Mouse (Mus musculus): Measurements from ENCODE around the gene Klf13. TPM values are rescaled to one million over a fixed set of nuclear protein-coding genes. Genes with fewer than 3 reads are reported as not detected.

Gene Klf13
- polyA plus RNA-seq, 1 experiment from 2014 or later, result 32.3 TPM

- no peak overlapping the region for H3K4me3 ChIP-seq (replicated peaks)
- no peaks in the 10 kb centered on the region for H3K27me3 ChIP-seq (replicated peaks)
- no peaks in the 10 kb centered on the region for H3K36me3 ChIP-seq
- 53% methylated on average over 8 of the region's 8 CpGs for WGBS
- H3K4me1 ChIP-seq, result peaks cover 36% of the 10 kb centered on the region
- H3K9me3 ChIP-seq, result no peaks in the 10 kb centered on the region
- ATAC-seq (ENCODE audit: insufficient read depth, low FRiP score, low read depth), result no peak
- no peak overlapping the region for H3K27ac ChIP-seq
- no peak overlapping the region for H3K4me2 ChIP-seq
- no peak overlapping the region for H3K9ac ChIP-seq
Observed at GRCm38 (mm10) chr7:63921909-63922562, 16.7 kb downstream of the Klf13 start.

GRCm38 (mm10) chr7:63918771-63919768, 19.6 kb downstream of the Klf13 start:
- 80% methylated on average over 12 of the region's 12 CpGs for WGBS
- Histone ChIP-seq H3K36me3 (no peaks in the 10 kb centered on the region), H3K4me1 (peaks cover 20% of the 10 kb centered on the region), H3K9ac (no peak overlapping the region), H3K27ac (no peak overlapping the region), H3K4me2 (no peak overlapping the region), H3K9me3 (no peaks in the 10 kb centered on the region), H3K4me3 (replicated peaks) (no peak overlapping the region), H3K27me3 (replicated peaks) (no peaks in the 10 kb centered on the region)
- ATAC-seq (ENCODE audit: insufficient read depth, low FRiP score, low read depth), result no peak; the same call in 1 of the 2 replicates

- no peaks in the 10 kb centered on the region for H3K27me3 ChIP-seq (replicated peaks)
- ATAC-seq (ENCODE audit: insufficient read depth, low FRiP score, low read depth), result no peak
- H3K27ac ChIP-seq, result no peak overlapping the region
- no peak overlapping the region for H3K4me2 ChIP-seq
- no peak overlapping the region for H3K4me3 ChIP-seq (replicated peaks)
- no peaks in the 10 kb centered on the region for H3K36me3 ChIP-seq
- H3K4me1 ChIP-seq, result peaks cover 32% of the 10 kb centered on the region
- 63% methylated on average over 6 of the region's 6 CpGs for WGBS
- no peak overlapping the region for H3K9ac ChIP-seq
- H3K9me3 ChIP-seq, result no peaks in the 10 kb centered on the region
Observed at GRCm38 (mm10) chr7:63917693-63918092, 21.0 kb downstream of the Klf13 start.

- H3K36me3 ChIP-seq, result no peaks in the 10 kb centered on the region
- no peak within 1 kb of the TSS for H3K27ac ChIP-seq
- no peak within 1 kb of the TSS for H3K4me2 ChIP-seq
- 85% methylated on average over 6 of the region's 6 CpGs for WGBS
- H3K9ac ChIP-seq, result no peak within 1 kb of the TSS
- no peaks in the 10 kb centered on the region for H3K27me3 ChIP-seq (replicated peaks)
- H3K9me3 ChIP-seq, result no peaks in the 10 kb centered on the region
- H3K4me1 ChIP-seq, result peaks cover 41% of the 10 kb centered on the region
- no peak within 1 kb of the TSS for H3K4me3 ChIP-seq (replicated peaks)
- ATAC-seq (ENCODE audit: insufficient read depth, low FRiP score, low read depth), result no peak
Observed at GRCm38 (mm10) chr7:63916268-63916907, 22.3 kb downstream of the Klf13 start, which contains the start of gene E030018B13Rik. TSS of gene E030018B13Rik (plus strand) at chr7:63916857.

- Histone ChIP-seq H3K27ac (no peak overlapping the region), H3K9me3 (no peaks in the 10 kb centered on the region), H3K36me3 (no peaks in the 10 kb centered on the region), H3K27me3 (replicated peaks) (no peaks in the 10 kb centered on the region), H3K4me3 (replicated peaks) (no peak overlapping the region), H3K4me2 (no peak overlapping the region), H3K9ac (no peak overlapping the region), H3K4me1 (peaks cover 48% of the 10 kb centered on the region)
- no peak for ATAC-seq (ENCODE audit: insufficient read depth, low FRiP score, low read depth)
- WGBS, result 92% methylated on average over 2 of the region's 2 CpGs
Observed at GRCm38 (mm10) chr7:63914891-63915290, 23.8 kb downstream of the Klf13 start.

GRCm38 (mm10) chr7:63913724-63914692, 24.7 kb downstream of the Klf13 start:
- Histone ChIP-seq H3K36me3 (no peaks in the 10 kb centered on the region), H3K4me1 (peaks cover 48% of the 10 kb centered on the region), H3K27me3 (replicated peaks) (no peaks in the 10 kb centered on the region), H3K4me2 (no peak overlapping the region), H3K9me3 (no peaks in the 10 kb centered on the region), H3K9ac (no peak overlapping the region), H3K27ac (peak overlapping the region; percentile 23), H3K4me3 (replicated peaks) (no peak overlapping the region)
- no peak for ATAC-seq (ENCODE audit: insufficient read depth, low FRiP score, low read depth)
- 46% methylated on average over 10 of the region's 10 CpGs for WGBS

- ATAC-seq (ENCODE audit: insufficient read depth, low FRiP score, low read depth), result no peak
- peak overlapping the region; percentile 59 for H3K27ac ChIP-seq
Observed at GRCm38 (mm10) chr7:63912924-63913723, 25.6 kb downstream of the Klf13 start.

GRCm38 (mm10) chr7:63912234-63912810, 26.4 kb downstream of the Klf13 start:
- Histone ChIP-seq H3K9me3 (no peaks in the 10 kb centered on the region), H3K4me2 (no peak overlapping the region), H3K4me3 (replicated peaks) (no peak overlapping the region), H3K36me3 (no peaks in the 10 kb centered on the region), H3K27ac (peak overlapping the region; percentile 59), H3K27me3 (replicated peaks) (no peaks in the 10 kb centered on the region), H3K4me1 (peaks cover 54% of the 10 kb centered on the region), H3K9ac (no peak overlapping the region)
- peak; percentile 52 for ATAC-seq (ENCODE audit: insufficient read depth, low FRiP score, low read depth)
- 34% methylated on average over 6 of the region's 7 CpGs for WGBS

More at GRCm38 (mm10) chr7:63912924-63913723, 25.6 kb downstream of the Klf13 start:
- Histone ChIP-seq H3K27me3 (replicated peaks) (no peaks in the 10 kb centered on the region), H3K4me1 (peaks cover 57% of the 10 kb centered on the region), H3K4me2 (no peak overlapping the region), H3K4me3 (replicated peaks) (no peak overlapping the region), H3K36me3 (no peaks in the 10 kb centered on the region), H3K9ac (no peak overlapping the region), H3K9me3 (no peaks in the 10 kb centered on the region)
- WGBS, result 52% methylated on average over 12 of the region's 12 CpGs

- peak; percentile 0; the same call in 1 of the 2 replicates for ATAC-seq (ENCODE audit: insufficient read depth, low FRiP score, low read depth)
- H3K27ac ChIP-seq, result peak overlapping the region; percentile 59
Observed at GRCm38 (mm10) chr7:63911383-63912233, 27.1 kb downstream of the Klf13 start.

More at GRCm38 (mm10) chr7:63911383-63912233, 27.1 kb downstream of the Klf13 start:
- no peaks in the 10 kb centered on the region for H3K27me3 ChIP-seq (replicated peaks)
- no peak overlapping the region for H3K4me2 ChIP-seq
- no peaks in the 10 kb centered on the region for H3K9me3 ChIP-seq
- H3K36me3 ChIP-seq, result 0 out of 2 replicates have a peak, but pooled peaks cover 2% of the 10 kb centered on the region
- peaks cover 54% of the 10 kb centered on the region for H3K4me1 ChIP-seq
- 46% methylated on average over 8 of the region's 8 CpGs for WGBS
- H3K9ac ChIP-seq, result no peak overlapping the region
- H3K4me3 ChIP-seq (replicated peaks), result no peak overlapping the region
